Mouse (Mus musculus): ENCODE data around the gene Ptp4a2.
"Not testable (repeated sequence)": the region's sequence is repeated elsewhere in the genome, so short reads cannot be mapped to it uniquely, and the experiment has no call there.

The Ptp4a2 gene

DNA sequence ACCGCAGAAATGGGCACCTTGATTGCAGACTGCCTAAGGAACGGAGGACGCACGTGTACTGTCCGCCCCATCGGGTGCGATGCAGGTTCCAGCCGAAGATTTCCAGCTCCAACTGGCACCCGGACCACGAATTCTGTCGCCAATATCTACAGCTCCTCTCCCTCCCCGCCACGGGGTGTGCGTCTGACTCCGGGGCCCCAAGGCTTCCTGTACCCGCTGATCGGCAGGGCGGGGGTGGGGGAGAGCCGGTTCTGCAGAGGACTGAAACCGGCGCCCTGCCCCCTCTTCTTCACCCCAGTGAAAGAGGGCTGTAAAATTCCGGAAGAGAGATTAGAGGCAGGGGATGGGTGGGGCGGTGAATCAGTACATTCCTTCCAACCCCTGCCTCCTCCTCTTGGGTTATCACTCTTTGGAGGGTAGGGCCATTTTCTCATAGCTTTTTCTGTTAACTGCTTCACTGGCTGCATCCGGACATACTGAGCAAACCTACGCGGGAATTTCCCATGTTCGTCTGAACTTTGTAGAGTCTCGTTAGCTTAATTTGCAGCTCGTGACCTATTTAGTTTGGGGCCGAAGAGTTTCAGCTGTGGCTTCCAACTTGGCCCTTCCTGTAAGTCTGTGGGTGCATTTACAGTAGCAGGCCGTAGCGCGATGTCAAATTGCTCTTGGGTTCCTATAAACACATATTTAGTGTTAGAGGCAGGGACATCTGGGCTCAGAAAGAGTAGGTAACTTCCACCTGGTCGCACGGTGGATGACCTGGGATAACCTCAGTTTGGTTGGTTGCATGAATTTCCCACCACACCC lies at the start of gene Ptp4a2:
Gene Ptp4a2 (plus strand): TSS at position 422 of the 807 bp plus-strand sequence.
- in situ Hi-C loops (cut with MboI): no loop called here

GRCm38 (mm10) chr4:129761606-129762005 lies 49.4 kb upstream of the Ptp4a2 start:
- in situ Hi-C loops (cut with MboI): no loop called here

GRCm38 (mm10) chr4:129762496-129762895 lies 48.5 kb upstream of the Ptp4a2 start:
- in situ Hi-C loops (cut with MboI): not testable (repeated sequence)

- in situ Hi-C loops (cut with MboI): no loop called here
Measured at GRCm38 (mm10) chr4:129765351-129765750, 45.7 kb upstream of the Ptp4a2 start.

- in situ Hi-C loops (cut with MboI): no loop called here
Measured at GRCm38 (mm10) chr4:129767782-129768181, 43.2 kb upstream of the Ptp4a2 start.

- in situ Hi-C loops (cut with MboI): not testable (repeated sequence)
Measured at GRCm38 (mm10) chr4:129768742-129769141, 42.3 kb upstream of the Ptp4a2 start.

DNA sequence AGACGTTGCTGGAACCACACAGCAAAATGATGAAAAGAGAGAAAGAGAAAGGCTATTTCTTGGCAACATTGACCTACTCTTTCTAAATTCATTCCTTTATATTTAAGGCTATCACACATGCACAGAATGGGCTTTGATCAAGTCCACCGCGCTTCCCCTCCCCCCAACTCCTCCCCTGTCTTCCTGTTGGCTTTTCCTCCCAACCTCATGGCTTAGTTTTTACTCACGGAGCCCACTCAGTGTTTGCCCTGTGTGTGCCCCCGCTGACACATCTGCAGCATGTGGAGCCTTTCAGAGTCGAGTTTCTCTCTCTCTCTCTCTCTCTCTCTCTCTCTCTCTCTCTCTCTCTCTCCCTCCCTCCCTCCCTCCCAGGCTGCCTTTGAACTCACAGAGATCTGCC lies 40.4 kb upstream of the Ptp4a2 start:
- in situ Hi-C loops (cut with MboI): no loop called here

DNA sequence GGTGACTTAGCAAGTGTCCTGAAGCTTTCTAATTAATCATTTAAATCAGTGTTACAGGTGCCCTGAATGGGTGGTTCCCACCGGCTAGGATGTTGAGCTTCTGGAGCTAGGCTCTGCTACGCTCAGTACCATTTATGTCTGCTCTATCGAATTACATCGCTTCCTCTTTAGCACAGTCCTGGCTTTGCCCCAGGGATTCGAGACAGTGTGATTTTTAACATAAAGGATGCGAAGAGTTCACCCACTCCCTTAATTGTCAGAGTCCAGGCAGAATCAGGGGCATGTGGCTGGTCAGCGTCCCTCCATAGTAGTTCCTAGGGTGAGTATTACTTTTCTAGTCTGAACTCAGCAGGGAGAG lies 39.7 kb upstream of the Ptp4a2 start:
- in situ Hi-C loops (cut with MboI): no loop called here

- in situ Hi-C loops (cut with MboI): no loop called here
Measured at GRCm38 (mm10) chr4:129771672-129772521, 39.1 kb upstream of the Ptp4a2 start.

- in situ Hi-C loops (cut with MboI): loop anchor here (10.0 kb wide), 1 partner anchor 63 kb away; no protein-coding TSS in a partner anchor
Measured at GRCm38 (mm10) chr4:129781881-129782675, 28.9 kb upstream of the Ptp4a2 start.

GRCm38 (mm10) chr4:129782857-129783331 lies 28.1 kb upstream of the Ptp4a2 start:
- in situ Hi-C loops (cut with MboI): loop anchor here (10.0 kb wide), 1 partner anchor 62 kb away; no protein-coding TSS in a partner anchor

- in situ Hi-C loops (cut with MboI): loop anchor here (10.0 kb wide), 1 partner anchor 61 kb away; no protein-coding TSS in a partner anchor
Measured at GRCm38 (mm10) chr4:129783506-129783905, 27.5 kb upstream of the Ptp4a2 start.

DNA sequence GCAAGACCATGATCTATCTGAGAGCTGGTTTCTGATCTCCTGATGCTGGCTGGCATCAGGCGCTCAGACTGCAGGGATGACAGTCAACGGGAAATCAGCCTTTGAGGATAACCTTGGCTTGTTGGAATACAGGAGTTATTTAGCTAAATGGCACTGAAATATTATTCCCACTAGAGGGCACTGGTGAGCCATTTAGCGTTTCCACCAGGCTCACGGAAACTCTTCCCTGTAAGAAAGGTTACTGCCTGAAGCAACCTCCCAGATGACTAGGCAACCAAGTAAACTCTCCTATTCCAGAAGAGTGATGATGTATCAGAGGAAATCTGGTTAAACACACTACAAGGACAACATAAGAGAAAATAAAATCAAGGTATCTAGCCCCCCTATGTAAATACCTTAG lies 25.8 kb upstream of the Ptp4a2 start:
- in situ Hi-C loops (cut with MboI): loop anchor here (5.0 to 10.0 kb wide), 2 partner anchors 60 to 142 kb away; partner anchors contain the start of gene Spocd1

- in situ Hi-C loops (cut with MboI): loop anchor here (5.0 to 10.0 kb wide), 2 partner anchors 56 to 139 kb away; partner anchors contain the start of gene Spocd1
Measured at GRCm38 (mm10) chr4:129788693-129789092, 22.3 kb upstream of the Ptp4a2 start.

DNA sequence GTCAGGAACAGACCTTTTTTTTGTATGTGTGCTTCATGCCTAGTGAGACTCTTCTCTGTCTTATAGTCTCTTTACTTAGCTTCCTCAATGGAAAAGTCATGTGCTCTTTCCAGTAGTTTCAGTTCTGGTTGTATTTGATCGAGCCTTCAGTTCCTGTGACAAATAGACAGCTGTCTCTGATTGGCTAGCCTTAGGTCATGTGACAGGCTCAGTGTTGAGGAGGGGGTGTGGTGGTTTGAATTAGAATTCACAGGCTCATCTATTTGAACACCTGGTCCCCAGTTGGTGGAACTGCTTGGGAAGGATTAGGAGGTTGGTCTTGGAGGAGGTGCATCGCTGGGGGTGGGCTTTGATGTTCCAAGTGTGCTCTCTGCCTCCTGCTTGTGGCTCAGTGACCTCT lies 21.4 kb upstream of the Ptp4a2 start:
- in situ Hi-C loops (cut with MboI): loop anchor here (5.0 to 10.0 kb wide), 2 partner anchors 55 to 138 kb away; partner anchors contain the start of gene Spocd1

- in situ Hi-C loops (cut with MboI): no loop called here
Measured at GRCm38 (mm10) chr4:129790475-129790874, 20.5 kb upstream of the Ptp4a2 start.

DNA sequence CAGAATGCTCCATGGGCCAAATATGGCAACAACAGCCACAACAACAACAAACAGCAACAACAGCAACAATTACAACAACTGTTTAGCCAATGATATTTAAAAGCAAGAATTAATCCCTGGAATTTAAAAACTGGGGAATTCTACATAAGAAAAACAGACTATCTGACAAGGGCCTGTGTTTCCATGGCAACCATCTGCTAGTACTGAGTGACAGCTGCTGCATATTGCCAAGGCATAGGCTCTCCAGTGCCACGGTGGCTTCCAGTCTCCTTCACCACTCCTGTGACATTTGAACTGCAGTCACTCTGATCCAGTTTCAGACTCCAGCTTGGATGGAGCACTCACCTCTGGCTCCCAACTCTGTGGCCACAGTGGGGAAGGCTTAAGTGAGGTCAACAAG lies 19.6 kb upstream of the Ptp4a2 start:
- in situ Hi-C loops (cut with MboI): no loop called here

GRCm38 (mm10) chr4:129792666-129793202 lies 18.3 kb upstream of the Ptp4a2 start:
- in situ Hi-C loops (cut with MboI): no loop called here

- in situ Hi-C loops (cut with MboI): no loop called here
Measured at GRCm38 (mm10) chr4:129793713-129794329, 17.2 kb upstream of the Ptp4a2 start.

GRCm38 (mm10) chr4:129795151-129795860 lies 15.7 kb upstream of the Ptp4a2 start:
- in situ Hi-C loops (cut with MboI): no loop called here

Data from mature B cell (primary cell).